Mouse (Mus musculus) R1 (cell line): ENCODE measurements around the gene Hnrnph3.

Experiments
- DNase-seq: peaks from one replicate; pipeline ENCODE4 v3.0.0-alpha.2; 2018; ENCODE audit warnings: low read depth, low spot score

Gene Hnrnph3

GRCm38 (mm10) chr10:63032267-63032666, 8.2 kb upstream of the Hnrnph3 start:
- DNase-seq, result no peak

- no peak for DNase-seq
Observed at GRCm38 (mm10) chr10:63028396-63028795, 4.4 kb upstream of the Hnrnph3 start.

GRCm38 (mm10) chr10:63027376-63028161, 3.6 kb upstream of the Hnrnph3 start:
- DNase-seq, result no peak

GRCm38 (mm10) chr10:63026795-63027160, 2.8 kb upstream of the Hnrnph3 start:
- no peak for DNase-seq

GRCm38 (mm10) chr10:63026156-63026794, 2.3 kb upstream of the Hnrnph3 start:
- peak; percentile 50 for DNase-seq

DNA sequence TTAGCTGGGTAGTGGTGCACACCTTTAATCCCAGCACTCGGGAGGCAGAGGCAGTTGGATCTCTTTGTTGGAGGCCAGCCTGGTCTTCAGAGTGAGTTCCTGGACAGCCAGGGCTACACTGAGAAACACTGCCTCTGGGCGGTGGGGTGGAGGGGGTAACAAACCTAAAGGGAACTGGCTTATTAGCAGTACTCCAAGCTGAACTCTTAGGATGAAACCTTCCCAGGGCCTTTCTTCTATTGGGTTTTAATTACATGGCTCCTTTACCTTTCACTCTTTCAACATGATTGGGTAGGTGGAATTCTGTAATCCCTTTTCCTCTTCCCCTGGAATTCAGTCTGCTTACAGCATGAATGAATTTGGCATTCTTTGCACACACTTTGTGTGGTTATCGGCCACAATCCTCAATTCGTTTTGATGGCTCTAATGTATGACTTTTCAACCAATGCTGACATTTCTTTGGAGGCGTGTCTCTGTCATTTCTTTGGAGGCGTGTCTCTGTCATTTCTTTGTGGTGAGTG, 1.5 kb upstream of the Hnrnph3 start:
- DNase-seq, result no peak

DNA sequence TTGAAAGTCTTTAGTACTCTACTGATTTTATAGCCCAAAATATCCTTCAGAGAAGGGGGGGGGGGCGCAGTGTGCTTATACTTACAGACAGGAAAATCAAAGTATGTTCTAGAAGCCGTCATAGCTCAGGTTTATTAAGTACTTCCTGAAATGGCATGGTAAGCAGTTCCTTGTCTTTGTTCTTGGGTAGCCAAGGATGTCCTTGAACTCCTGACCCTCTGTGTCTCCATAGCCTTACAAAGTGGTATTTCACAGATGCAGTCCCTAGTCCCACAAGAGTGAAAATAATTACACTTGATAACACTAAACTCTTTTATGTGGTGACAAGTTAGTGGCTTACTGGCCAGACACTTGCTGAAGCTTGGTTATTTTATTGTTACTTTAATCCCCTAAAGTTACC, 999 bp upstream of the Hnrnph3 start:
- DNase-seq, result peak; percentile 66

DNA sequence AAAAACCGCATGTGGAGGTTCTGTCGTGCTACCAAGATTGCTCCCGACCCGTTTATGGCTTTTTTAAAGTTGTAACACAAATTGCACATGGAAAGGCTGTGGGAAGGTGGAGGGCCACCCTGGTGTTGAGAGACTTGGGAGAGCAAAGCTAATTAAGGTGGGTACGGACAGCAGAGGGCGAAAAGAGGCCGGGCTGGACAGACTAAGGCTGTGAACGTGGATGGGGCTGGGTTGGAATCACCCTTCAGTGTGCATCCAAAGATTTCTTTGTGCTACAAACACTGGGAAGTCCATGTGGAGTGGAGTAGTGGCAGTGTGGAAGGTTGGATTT, 528 bp upstream of the Hnrnph3 start:
- DNase-seq, result no peak

- peak; percentile 55 for DNase-seq
Observed at GRCm38 (mm10) chr10:63023121-63023748, 782 bp downstream of the Hnrnph3 start.

GRCm38 (mm10) chr10:63022541-63023120, 1.4 kb downstream of the Hnrnph3 start:
- no peak for DNase-seq

GRCm38 (mm10) chr10:63021702-63022101, 2.3 kb downstream of the Hnrnph3 start:
- no peak for DNase-seq

DNA sequence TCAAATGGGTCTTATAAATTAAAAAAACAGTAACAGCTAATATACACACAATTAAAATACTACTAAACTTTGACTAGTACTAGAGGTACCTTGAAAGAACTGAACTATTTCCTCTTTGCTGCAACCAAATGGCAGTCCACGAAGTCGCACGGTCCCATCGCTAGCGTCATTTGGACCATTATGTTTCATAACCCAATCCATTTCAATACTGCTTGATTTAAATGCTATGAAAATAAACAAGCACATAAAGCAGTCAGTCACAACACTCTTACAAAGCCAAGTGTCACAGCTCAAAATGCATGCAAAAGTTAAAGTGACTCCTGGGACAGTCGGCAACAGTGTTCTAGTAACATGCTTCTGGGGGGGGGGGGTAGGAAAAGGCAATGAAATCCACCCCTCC, 4.7 kb downstream of the Hnrnph3 start:
- DNase-seq, result no peak

- no peak for DNase-seq
Observed at GRCm38 (mm10) chr10:63014168-63014567, 9.8 kb downstream of the Hnrnph3 start.

DNA sequence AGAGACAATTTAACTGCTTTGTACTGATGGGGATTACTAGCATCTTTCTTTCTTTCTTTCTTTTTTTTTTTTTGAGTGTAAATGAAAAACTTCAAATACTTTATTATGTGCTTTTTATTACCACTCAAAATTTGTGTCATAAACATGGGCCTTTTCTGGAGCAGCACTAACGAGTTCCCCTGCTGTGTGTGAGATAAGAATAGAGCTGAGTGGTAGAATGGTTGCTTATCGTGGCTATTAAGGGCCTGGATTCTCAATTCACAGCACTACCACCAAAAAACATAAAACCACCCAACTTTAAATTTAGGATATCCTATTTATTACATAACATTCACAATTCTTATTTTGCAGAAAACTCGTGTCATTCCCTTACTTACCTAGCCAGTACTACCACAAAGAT, 10.5 kb downstream of the Hnrnph3 start:
- DNase-seq, result no peak

DNA sequence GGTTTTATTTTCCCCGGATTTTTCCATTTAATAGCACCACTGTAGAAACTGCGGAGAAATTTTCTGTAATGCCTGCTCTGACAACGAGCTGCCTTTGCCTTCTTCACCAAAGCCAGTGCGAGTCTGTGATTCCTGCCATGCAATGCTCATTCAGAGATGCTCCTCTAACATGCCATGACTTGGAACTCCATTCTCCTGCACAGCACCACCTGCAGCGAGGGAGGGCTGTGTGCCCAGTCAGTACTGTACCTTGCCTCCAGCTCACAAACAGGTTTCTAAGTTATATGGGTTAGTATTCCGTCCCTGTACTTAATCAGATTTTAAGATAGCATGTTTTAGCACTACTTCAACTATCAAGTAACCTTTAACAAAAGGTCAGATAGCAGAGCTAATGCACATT, 12.5 kb downstream of the Hnrnph3 start:
- DNase-seq, result no peak

- no peak for DNase-seq
Observed at GRCm38 (mm10) chr10:63010268-63010667, 13.7 kb downstream of the Hnrnph3 start.

DNA sequence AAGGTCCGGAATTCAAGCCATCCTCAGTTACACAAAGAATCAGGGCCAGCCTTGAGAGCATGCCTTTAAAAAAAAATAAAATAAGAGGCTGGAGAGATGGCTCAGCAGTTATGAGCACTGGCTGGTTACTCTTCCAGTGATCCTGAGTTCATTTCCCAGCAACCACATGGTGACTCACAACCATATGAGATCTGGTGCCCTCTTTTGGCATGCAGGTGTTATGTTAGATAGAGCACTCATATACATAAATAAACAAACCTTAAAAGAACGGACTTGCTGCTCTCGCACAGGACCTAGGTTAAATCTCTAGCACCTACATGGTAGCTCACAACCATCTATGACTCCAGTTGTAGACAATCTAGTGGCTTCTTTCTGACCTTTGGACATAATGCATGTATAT, 15.8 kb downstream of the Hnrnph3 start:
- no peak for DNase-seq

- no peak for DNase-seq
Observed at GRCm38 (mm10) chr10:63004556-63004955, 19.5 kb downstream of the Hnrnph3 start.

DNA sequence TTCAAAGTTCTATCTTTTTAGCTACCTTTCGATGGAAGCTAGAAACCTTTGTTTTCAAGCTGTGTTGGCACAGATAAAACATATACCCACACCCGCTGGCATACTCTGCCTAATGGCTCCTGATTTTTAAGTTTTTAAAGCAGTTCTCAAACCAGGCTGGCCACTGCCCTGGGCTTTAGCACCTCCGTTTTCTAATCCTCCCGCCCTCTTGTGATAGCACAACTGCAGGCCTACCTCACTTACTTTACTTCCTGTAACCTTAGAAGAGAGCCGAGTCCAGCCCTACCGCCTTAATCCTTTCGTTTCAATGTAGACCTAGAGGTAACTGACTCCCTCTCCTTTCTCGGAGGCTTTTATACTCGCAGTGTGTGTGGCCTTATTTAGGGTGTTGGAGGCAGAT, 20.8 kb downstream of the Hnrnph3 start:
- no peak for DNase-seq

DNA sequence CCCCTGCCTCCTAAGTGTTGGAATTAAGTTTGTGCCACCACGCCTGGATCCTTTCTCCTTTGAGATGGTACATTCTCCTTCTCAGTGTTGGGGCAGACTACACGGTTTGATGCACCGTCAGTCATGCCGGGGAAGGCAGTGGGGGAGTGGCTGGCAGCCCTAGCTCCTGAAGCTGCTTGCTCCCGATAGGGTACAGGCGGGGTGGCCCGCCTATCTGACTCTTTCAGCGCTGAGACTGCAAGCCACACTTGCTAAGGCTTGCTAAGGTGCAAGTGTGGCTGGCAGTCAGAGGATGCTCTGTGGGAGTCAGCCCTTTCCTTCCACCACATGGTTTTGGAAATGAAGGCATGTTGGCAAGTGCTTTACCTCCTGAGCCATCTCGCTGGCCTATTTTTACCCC, 23.4 kb downstream of the Hnrnph3 start:
- no peak for DNase-seq

DNA sequence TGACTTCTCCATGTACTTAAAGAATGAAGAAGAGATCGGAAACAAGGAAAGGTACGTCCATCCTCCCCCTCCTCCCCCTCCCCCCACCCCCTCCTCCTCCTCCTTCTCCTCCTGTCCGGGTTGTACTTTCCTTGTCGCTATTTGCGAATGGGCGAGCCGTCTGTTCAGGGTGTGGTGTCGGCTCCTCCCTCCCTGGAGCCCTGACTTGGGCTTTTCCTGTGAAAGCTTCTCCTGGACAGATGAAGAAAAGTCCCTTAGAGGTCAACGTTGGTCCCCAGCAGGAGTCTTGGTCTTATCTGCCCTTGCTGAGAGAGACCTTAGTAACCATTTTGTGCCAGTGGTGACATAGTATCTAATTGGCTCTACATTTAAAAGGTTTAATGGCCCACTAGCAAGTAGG, 30.0 kb downstream of the Hnrnph3 start:
- peak; percentile 70 for DNase-seq

- peak; percentile 72 for DNase-seq
Observed at GRCm38 (mm10) chr10:62990636-62991035, 33.4 kb downstream of the Hnrnph3 start.
